Mouse (Mus musculus): Measurements from ENCODE around the gene Bmpr1a. TPM values are rescaled to one million over a fixed set of nuclear protein-coding genes. Genes with fewer than 3 reads are reported as not detected.

The Bmpr1a gene
- polyA plus RNA-seq, 1 experiment: not detected

DNA sequence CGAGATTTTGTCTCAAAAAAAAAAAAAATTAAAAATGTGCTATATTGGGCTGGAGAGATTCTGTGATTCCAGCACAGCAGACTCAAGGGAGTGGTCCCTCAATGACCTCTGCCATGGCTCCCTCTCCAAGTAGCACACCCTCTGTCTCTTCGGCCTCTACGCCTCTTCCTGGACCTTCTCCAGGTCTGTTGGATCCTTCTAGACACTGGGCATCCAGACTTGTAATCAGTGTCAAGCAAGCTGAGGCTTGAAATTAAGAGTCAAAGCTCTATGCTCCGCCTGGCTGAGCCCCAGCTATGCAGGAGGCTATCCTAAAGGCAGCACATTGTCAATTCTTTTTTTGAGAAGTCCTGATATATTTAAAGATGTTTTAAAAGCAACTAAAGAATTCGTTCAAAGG lies 30.4 kb upstream of the Bmpr1a start:
- H3K27me3 ChIP-seq (replicated peaks): peaks cover 8% of the 10 kb centered on the region
- peaks cover 8% of the 10 kb centered on the region for H3K9me3 ChIP-seq
- TF ChIP-seq GATA1 (IDR thresholded peaks at IDR 0.05; ENCODE audit: borderline replicate concordance, low read length): no peak
- no peak for TF ChIP-seq FLI1 (IDR thresholded peaks at IDR 0.05; ENCODE audit: low read length)

DNA sequence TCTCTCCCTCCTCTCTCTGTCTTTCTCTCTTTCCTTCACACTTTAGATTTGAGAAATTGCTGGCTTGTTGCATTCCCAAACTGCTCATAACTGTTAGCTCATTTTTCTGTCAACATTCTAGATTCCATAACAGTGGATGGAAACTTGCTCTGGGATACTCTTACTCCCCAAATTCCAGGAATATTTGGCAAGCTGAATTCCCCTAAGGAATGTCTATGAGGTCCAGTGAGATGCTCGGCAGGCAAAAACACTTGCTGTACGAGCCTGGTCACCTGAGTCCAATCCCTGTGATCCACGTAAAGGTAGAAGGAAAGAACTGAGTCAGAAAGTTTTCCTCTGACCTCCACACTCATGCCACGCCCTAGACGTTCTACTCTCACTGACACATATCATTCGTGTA lies 29.4 kb upstream of the Bmpr1a start:
- Histone ChIP-seq H3K36me3 (replicated peaks; ENCODE audit: low read length) (no peaks in the 10 kb centered on the region), H3K27me3 (replicated peaks) (peaks cover 11% of the 10 kb centered on the region), H3K4me3 (replicated peaks) (no peak overlapping the region), H3K9me3 (peaks cover 8% of the 10 kb centered on the region), H3K4me1 (no peaks in the 10 kb centered on the region)
- no peak for TF ChIP-seq GATA1 (IDR thresholded peaks at IDR 0.05; ENCODE audit: borderline replicate concordance, low read length)
- TF ChIP-seq FLI1 (IDR thresholded peaks at IDR 0.05; ENCODE audit: low read length): no peak

More for the DNA sequence above, 30.4 kb upstream of the Bmpr1a start:
- H3K4me1 ChIP-seq: no peaks in the 10 kb centered on the region
- H3K36me3 ChIP-seq (replicated peaks; ENCODE audit: low read length): no peaks in the 10 kb centered on the region
- H3K4me3 ChIP-seq (replicated peaks): no peak overlapping the region

DNA sequence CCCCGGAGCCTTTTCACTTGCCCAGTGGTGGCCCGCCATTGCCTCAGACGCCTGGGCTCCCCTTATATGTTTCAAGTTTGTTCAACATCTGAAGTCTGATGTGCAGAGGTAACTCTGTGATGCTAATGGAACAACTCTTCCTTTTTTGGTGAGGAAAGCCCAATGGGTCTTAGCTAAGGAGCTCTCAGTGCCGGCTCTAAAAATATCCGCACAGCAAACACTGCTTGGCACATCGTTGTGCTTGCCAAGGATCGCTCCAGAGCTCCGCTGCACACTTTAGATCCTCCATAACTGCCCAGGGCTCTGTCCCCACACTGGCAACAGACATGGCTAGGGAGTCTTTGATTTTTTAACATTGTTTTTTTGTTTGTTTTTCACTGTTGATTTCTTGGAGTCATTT lies 25.7 kb upstream of the Bmpr1a start:
- Histone ChIP-seq H3K36me3 (replicated peaks; ENCODE audit: low read length) (no peaks in the 10 kb centered on the region), H3K4me3 (replicated peaks) (no peak overlapping the region), H3K9me3 (peaks cover 8% of the 10 kb centered on the region), H3K4me1 (no peaks in the 10 kb centered on the region), H3K27me3 (replicated peaks) (peaks cover 9% of the 10 kb centered on the region)
- TF ChIP-seq FLI1 (IDR thresholded peaks at IDR 0.05; ENCODE audit: low read length): no peak
- no peak for TF ChIP-seq GATA1 (IDR thresholded peaks at IDR 0.05; ENCODE audit: borderline replicate concordance, low read length)

DNA sequence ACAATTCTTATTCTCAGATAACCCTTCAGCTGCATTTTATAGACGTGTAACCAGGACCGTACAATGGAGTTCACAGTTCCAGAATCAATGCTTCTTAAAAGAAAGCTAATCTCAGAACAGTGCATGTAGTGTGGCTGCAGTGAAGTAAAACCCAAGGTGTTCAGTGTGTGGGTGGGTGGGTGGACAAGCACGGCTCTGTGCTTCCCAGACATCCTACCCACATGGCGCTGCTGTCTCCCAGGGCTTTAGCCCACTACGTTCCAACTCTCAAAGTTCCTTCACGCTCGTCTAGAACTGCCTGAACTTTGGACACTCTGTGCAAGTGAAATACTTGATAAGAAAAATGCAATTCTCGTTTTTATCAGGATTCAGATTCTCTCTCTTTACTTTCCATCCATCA lies 19.6 kb upstream of the Bmpr1a start, which contains the start of gene 9230112D13Rik:
Gene 9230112D13Rik, minus strand, starts transcription at position 101 of the 400 bp plus-strand sequence.
- TF ChIP-seq FLI1 (IDR thresholded peaks at IDR 0.05; ENCODE audit: low read length) (no peak), GATA1 (IDR thresholded peaks at IDR 0.05; ENCODE audit: borderline replicate concordance, low read length) (no peak)
- H3K4me3 ChIP-seq (replicated peaks): no peak within 1 kb of the TSS
- no peaks in the 10 kb centered on the region for H3K4me1 ChIP-seq
- H3K36me3 ChIP-seq (replicated peaks; ENCODE audit: low read length): no peaks in the 10 kb centered on the region
- H3K27me3 ChIP-seq (replicated peaks): peaks cover 8% of the 10 kb centered on the region
- peaks cover 26% of the 10 kb centered on the region for H3K9me3 ChIP-seq

DNA sequence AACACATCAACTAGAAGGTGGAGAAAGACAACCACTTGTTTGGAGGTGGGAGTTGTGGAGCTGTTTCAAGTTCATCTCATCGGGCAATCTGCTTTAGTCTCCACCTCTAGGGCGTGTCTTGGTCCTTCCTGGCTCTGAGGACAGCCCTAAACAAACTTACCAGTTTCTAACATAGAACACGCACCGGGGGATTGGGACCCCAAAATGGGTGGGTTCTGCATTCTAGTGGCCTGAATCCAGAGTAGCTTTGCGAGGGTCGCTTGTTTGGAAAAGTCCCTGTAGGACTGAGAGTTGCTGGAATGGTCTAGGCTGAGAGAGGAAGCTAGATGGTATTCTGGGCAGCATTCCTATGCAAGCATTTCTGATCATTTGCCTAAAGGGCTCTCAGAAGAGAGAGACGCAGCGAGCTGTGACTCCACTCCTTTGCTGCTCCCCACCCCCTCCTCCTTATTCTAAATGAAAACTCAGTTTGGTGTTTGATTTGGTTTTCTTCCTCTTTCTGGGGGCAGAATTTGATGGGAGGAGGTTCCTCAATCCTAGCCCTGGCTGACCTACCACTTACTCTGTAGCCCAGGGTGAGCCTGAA lies 14.9 kb upstream of the Bmpr1a start:
- Histone ChIP-seq H3K4me3 (replicated peaks) (no peak overlapping the region), H3K27me3 (replicated peaks) (peaks cover 19% of the 10 kb centered on the region), H3K9me3 (peaks cover 22% of the 10 kb centered on the region), H3K36me3 (replicated peaks; ENCODE audit: low read length) (no peaks in the 10 kb centered on the region), H3K4me1 (no peaks in the 10 kb centered on the region)
- TF ChIP-seq GATA1 (IDR thresholded peaks at IDR 0.05; ENCODE audit: borderline replicate concordance, low read length) (no peak), FLI1 (IDR thresholded peaks at IDR 0.05; ENCODE audit: low read length) (no peak)

DNA sequence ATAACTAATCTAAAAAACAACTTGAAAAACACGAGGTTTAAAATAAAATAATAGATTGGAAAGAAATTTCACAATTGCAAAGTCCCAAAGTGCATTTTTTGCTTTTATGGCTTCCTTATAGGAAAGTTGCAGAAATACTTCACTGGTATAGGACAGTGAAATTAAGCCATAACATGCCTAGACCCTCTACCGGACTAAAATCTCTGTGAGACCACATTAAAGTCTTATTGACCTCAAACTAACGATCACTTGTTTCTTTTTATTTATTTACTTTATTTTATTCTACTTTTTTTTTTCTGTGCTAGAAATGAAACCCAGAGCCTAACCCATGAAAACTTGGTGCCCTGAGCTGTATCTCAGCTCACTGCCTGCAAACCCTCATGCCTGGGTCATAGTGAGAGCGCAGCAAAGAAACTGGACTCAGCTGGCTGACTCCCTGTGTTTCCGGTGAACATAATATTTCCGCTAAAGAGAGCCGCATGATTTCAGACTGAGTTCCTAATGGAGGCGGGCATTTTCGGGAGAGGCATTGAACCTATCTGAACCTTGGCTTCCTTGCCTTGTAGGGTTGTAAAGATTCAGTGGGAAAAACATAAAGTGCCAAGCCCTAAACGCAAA lies 13.9 kb upstream of the Bmpr1a start:
- Histone ChIP-seq H3K9me3 (peaks cover 17% of the 10 kb centered on the region), H3K36me3 (replicated peaks; ENCODE audit: low read length) (no peaks in the 10 kb centered on the region), H3K4me1 (peaks cover 3% of the 10 kb centered on the region; the same call in 1 of the 2 replicates), H3K27me3 (replicated peaks) (peaks cover 26% of the 10 kb centered on the region), H3K4me3 (replicated peaks) (no peak overlapping the region)
- TF ChIP-seq GATA1 (IDR thresholded peaks at IDR 0.05; ENCODE audit: borderline replicate concordance, low read length) (no peak), FLI1 (IDR thresholded peaks at IDR 0.05; ENCODE audit: low read length) (no peak)

DNA sequence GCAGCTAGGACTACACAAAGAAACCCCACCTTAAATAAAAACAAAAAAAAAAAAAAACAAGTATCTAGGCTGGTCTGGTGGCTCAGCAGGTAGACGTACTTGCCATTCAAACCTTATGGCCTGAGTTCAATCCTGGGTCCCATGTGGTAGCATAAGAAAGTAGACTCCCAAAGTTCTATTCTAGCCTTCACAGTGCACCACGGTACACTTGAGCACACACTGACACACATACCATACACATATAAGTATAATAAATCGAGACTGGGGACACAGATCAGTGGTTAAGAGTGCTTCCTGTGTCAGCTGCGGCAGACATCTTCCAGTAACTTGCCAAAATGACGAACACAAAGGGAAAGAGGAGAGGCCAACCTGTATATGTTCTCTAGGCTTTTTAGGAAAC lies 12.7 kb upstream of the Bmpr1a start:
- Histone ChIP-seq H3K4me3 (replicated peaks) (no peak overlapping the region), H3K36me3 (replicated peaks; ENCODE audit: low read length) (no peaks in the 10 kb centered on the region), H3K4me1 (peaks cover 7% of the 10 kb centered on the region; the same call in 1 of the 2 replicates), H3K27me3 (replicated peaks) (peaks cover 28% of the 10 kb centered on the region), H3K9me3 (peaks cover 7% of the 10 kb centered on the region; the same call in 1 of the 2 replicates)
- TF ChIP-seq GATA1 (IDR thresholded peaks at IDR 0.05; ENCODE audit: borderline replicate concordance, low read length) (no peak), FLI1 (IDR thresholded peaks at IDR 0.05; ENCODE audit: low read length) (no peak)

DNA sequence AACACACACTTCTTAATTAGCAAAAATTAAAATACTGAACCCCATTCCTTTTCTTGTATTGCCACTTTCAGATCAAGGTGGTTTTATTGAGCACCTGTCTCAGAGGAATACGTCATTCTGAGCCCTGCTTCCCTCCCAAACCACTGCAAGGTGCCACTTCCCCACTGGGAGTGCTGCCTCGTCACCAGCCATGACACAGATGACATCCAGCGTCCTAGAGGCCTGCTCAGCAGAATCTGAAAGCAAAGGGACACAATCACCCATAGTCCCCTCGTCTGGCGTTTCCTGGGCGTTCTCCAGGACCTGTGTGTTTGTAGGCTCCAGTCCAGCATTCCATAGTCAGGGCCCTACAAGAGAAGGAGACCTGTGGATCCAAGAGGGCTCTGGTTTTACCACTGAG lies 11.0 kb upstream of the Bmpr1a start:
- Histone ChIP-seq H3K4me1 (peaks cover 7% of the 10 kb centered on the region), H3K36me3 (replicated peaks; ENCODE audit: low read length) (no peaks in the 10 kb centered on the region), H3K9me3 (no peaks in the 10 kb centered on the region), H3K27me3 (replicated peaks) (peaks cover 31% of the 10 kb centered on the region), H3K4me3 (replicated peaks) (no peak overlapping the region)
- no peak for TF ChIP-seq GATA1 (IDR thresholded peaks at IDR 0.05; ENCODE audit: borderline replicate concordance, low read length)

DNA sequence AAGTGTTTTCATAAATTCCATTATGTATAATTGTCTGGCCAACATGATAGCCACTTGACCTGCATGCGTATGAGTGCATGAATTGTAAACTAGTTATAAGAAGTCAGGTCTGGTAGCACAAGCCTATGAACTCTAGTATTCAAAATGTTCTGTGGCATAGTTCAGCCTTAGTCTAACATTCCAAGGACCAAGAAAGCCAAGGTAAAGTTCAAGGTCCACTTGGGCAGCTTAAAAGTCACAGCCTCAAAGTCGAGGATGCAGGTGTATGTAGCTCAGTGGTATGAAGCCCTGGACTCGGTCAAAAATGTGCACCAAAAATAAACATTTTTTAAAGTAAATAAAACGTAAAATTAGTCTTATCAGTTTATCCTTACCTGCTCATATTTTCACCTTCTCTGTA lies 9.5 kb upstream of the Bmpr1a start:
- Histone ChIP-seq H3K36me3 (replicated peaks; ENCODE audit: low read length) (no peaks in the 10 kb centered on the region), H3K9me3 (no peaks in the 10 kb centered on the region), H3K4me1 (peaks cover 21% of the 10 kb centered on the region), H3K4me3 (replicated peaks) (no peak overlapping the region), H3K27me3 (replicated peaks) (peaks cover 43% of the 10 kb centered on the region)
- TF ChIP-seq GATA1 (IDR thresholded peaks at IDR 0.05; ENCODE audit: borderline replicate concordance, low read length): no peak
- no peak for TF ChIP-seq FLI1 (IDR thresholded peaks at IDR 0.05; ENCODE audit: low read length)

DNA sequence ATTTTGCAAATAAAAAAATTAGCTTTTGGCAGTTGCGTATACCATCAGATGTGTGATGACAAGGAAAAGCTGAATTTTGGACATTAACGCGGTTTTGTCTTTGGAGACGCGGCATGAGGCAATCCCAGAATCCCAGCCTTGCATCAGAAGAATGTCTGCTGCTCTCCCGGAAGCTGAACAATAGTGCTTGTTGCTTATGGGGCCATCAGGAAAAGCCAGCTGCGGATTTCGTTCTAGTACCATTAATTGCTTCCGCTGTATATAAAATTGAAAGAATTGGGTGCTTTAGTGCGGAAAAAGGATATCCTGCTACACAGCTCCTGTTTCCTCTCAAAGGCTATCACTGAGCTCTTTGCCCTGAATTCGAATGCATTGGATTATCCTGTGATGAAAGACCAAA lies 8.8 kb upstream of the Bmpr1a start:
- H3K36me3 ChIP-seq (replicated peaks; ENCODE audit: low read length): no peaks in the 10 kb centered on the region
- peaks cover 45% of the 10 kb centered on the region for H3K27me3 ChIP-seq (replicated peaks)
- peaks cover 21% of the 10 kb centered on the region for H3K4me1 ChIP-seq
- H3K4me3 ChIP-seq (replicated peaks): no peak overlapping the region
- TF ChIP-seq FLI1 (IDR thresholded peaks at IDR 0.05; ENCODE audit: low read length): no peak
- no peak for TF ChIP-seq GATA1 (IDR thresholded peaks at IDR 0.05; ENCODE audit: borderline replicate concordance, low read length)
- H3K9me3 ChIP-seq: no peaks in the 10 kb centered on the region
